Mouse (Mus musculus): ENCODE results near the gene Wdr66. TPM values are rescaled to one million over a fixed set of nuclear protein-coding genes. Genes with fewer than 3 reads are reported as not detected.

The Wdr66 gene
- polyA plus RNA-seq, 1 experiment, result not detected

DNA sequence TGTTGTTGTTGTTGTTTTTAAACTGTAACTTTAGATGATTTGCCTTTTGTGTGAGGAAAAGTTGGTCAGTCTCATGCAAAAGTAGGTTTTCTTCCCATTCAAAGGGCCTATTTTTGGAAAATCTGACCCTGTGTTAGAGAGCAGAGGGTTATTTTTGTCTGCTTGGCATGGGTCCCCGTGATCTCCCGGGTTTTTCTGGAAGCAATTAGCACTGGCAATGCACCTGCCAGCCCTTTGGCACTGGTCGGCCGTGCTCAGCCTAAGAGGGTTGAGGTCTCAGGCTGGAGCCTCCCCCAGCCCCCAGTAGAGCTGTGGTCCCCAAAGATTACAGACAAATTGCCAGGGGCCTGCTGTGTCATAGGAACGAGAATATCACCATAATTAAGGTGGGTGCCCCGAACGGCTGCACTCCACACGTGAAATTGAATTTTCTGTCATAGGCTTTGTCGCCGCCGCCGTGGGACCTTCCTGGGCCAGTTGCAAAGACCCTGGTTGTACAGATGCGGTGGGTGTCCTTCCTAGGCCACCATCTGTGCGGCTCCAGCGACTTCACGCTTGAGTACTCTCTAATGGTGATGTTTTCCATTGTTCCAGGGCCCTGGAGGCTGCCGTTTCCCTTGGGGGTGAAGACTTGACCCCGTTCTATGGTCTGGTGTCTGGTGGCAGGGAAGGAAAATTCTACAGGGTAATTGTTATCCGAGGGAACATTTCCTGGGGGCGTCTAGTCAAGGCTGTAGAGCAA is 50.0 kb downstream of the Wdr66 start:
- Histone ChIP-seq H3K4me3 (ENCODE audit: low read depth, low read length) (no peak overlapping the region), H3K9ac (ENCODE audit: low read depth, poor library complexity, severe bottlenecking) (no peak overlapping the region), H3K27me3 (ENCODE audit: control insufficient read depth, insufficient read depth, low read length, poor library complexity, severe bottlenecking) (no peaks in the 10 kb centered on the region), H3K9me3 (replicated peaks; ENCODE audit: control insufficient read depth, insufficient read depth, low read length, poor library complexity, severe bottlenecking) (no peaks in the 10 kb centered on the region), H3K4me1 (ENCODE audit: control insufficient read depth, insufficient read depth, low read length) (no peaks in the 10 kb centered on the region), H3K36me3 (ENCODE audit: control insufficient read depth, insufficient read depth, low read length, poor library complexity, severe bottlenecking) (no peaks in the 10 kb centered on the region), H3K27ac (ENCODE audit: insufficient read depth, low read length) (no peak overlapping the region)
- no peak for TF ChIP-seq CTCF (IDR thresholded peaks at IDR 0.05; ENCODE audit: low read depth, low read length)
- no peak for TF ChIP-seq POLR2A (IDR thresholded peaks at IDR 0.05; ENCODE audit: insufficient read depth, low read length)
- no peak for TF ChIP-seq EP300 (IDR thresholded peaks at IDR 0.05; ENCODE audit: insufficient read depth, low read depth, low read length)

- Histone ChIP-seq H3K4me3 (ENCODE audit: low read depth, low read length) (no peak overlapping the region), H3K36me3 (ENCODE audit: control insufficient read depth, insufficient read depth, low read length, poor library complexity, severe bottlenecking) (no peaks in the 10 kb centered on the region), H3K9me3 (replicated peaks; ENCODE audit: control insufficient read depth, insufficient read depth, low read length, poor library complexity, severe bottlenecking) (no peaks in the 10 kb centered on the region), H3K4me1 (ENCODE audit: control insufficient read depth, insufficient read depth, low read length) (no peaks in the 10 kb centered on the region), H3K27me3 (ENCODE audit: control insufficient read depth, insufficient read depth, low read length, poor library complexity, severe bottlenecking) (no peaks in the 10 kb centered on the region), H3K27ac (ENCODE audit: insufficient read depth, low read length) (no peak overlapping the region), H3K9ac (ENCODE audit: low read depth, poor library complexity, severe bottlenecking) (no peak overlapping the region)
- TF ChIP-seq POLR2A (IDR thresholded peaks at IDR 0.05; ENCODE audit: insufficient read depth, low read length), result no peak
- TF ChIP-seq CTCF (IDR thresholded peaks at IDR 0.05; ENCODE audit: low read depth, low read length), result no peak
- no peak for TF ChIP-seq EP300 (IDR thresholded peaks at IDR 0.05; ENCODE audit: insufficient read depth, low read depth, low read length)
Measured at GRCm38 (mm10) chr5:123307630-123308282, 55.9 kb downstream of the Wdr66 start.

- no peak overlapping the region for H3K9ac ChIP-seq (ENCODE audit: low read depth, poor library complexity, severe bottlenecking)
- TF ChIP-seq CTCF (IDR thresholded peaks at IDR 0.05; ENCODE audit: low read depth, low read length) (no peak), EP300 (IDR thresholded peaks at IDR 0.05; ENCODE audit: insufficient read depth, low read depth, low read length) (no peak)
- H3K27ac ChIP-seq (ENCODE audit: insufficient read depth, low read length), result no peak overlapping the region
- no peaks in the 10 kb centered on the region for H3K4me1 ChIP-seq (ENCODE audit: control insufficient read depth, insufficient read depth, low read length)
- H3K36me3 ChIP-seq (ENCODE audit: control insufficient read depth, insufficient read depth, low read length, poor library complexity, severe bottlenecking), result no peaks in the 10 kb centered on the region
- H3K4me3 ChIP-seq (ENCODE audit: low read depth, low read length), result no peak overlapping the region
- H3K9me3 ChIP-seq (replicated peaks; ENCODE audit: control insufficient read depth, insufficient read depth, low read length, poor library complexity, severe bottlenecking), result no peaks in the 10 kb centered on the region
- H3K27me3 ChIP-seq (ENCODE audit: control insufficient read depth, insufficient read depth, low read length, poor library complexity, severe bottlenecking), result no peaks in the 10 kb centered on the region
Measured at GRCm38 (mm10) chr5:123309816-123310215, 57.9 kb downstream of the Wdr66 start.

GRCm38 (mm10) chr5:123310221-123310620 is 58.3 kb downstream of the Wdr66 start:
- no peak overlapping the region for H3K9ac ChIP-seq (ENCODE audit: low read depth, poor library complexity, severe bottlenecking)
- no peak for TF ChIP-seq EP300 (IDR thresholded peaks at IDR 0.05; ENCODE audit: insufficient read depth, low read depth, low read length)
- H3K9me3 ChIP-seq (replicated peaks; ENCODE audit: control insufficient read depth, insufficient read depth, low read length, poor library complexity, severe bottlenecking), result no peaks in the 10 kb centered on the region
- H3K27ac ChIP-seq (ENCODE audit: insufficient read depth, low read length), result no peak overlapping the region
- no peak overlapping the region for H3K4me3 ChIP-seq (ENCODE audit: low read depth, low read length)
- H3K36me3 ChIP-seq (ENCODE audit: control insufficient read depth, insufficient read depth, low read length, poor library complexity, severe bottlenecking), result no peaks in the 10 kb centered on the region
- no peaks in the 10 kb centered on the region for H3K4me1 ChIP-seq (ENCODE audit: control insufficient read depth, insufficient read depth, low read length)
- H3K27me3 ChIP-seq (ENCODE audit: control insufficient read depth, insufficient read depth, low read length, poor library complexity, severe bottlenecking), result no peaks in the 10 kb centered on the region

DNA sequence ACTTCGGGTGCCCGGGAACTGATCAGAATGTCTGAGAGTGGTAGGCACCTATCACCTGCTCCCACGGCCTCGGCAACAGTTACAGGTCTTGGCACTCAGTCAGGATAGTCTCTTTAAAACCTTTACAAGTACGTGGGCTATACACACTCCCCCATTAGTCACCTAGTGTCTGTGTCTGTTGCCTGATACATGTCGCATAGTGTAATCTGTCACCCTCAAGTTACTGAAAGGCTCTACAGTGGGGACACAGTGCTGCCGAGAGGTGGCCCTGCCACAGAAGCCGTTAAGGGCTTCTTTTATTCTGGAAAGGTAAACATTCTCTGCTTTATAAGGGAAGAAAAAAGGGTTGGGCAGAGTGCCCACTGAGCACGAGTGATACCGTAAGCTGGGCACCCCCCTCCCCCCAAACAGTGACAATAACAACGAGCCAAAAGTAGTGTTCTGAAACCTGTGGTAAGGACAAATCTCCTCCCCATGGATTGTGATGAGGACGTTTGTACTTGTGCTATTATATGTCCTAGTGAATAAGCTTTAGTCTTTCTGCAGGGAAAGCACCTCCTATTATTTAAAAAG is 61.2 kb downstream of the Wdr66 start:
- H3K9me3 ChIP-seq (replicated peaks; ENCODE audit: control insufficient read depth, insufficient read depth, low read length, poor library complexity, severe bottlenecking), result no peaks in the 10 kb centered on the region

GRCm38 (mm10) chr5:123313851-123314380 is 62.0 kb downstream of the Wdr66 start:
- TF ChIP-seq CTCF (IDR thresholded peaks at IDR 0.05; ENCODE audit: low read depth, low read length) (no peak), POLR2A (IDR thresholded peaks at IDR 0.05; ENCODE audit: insufficient read depth, low read length) (no peak), EP300 (IDR thresholded peaks at IDR 0.05; ENCODE audit: insufficient read depth, low read depth, low read length) (no peak)
- Histone ChIP-seq H3K36me3 (ENCODE audit: control insufficient read depth, insufficient read depth, low read length, poor library complexity, severe bottlenecking) (no peaks in the 10 kb centered on the region), H3K9ac (ENCODE audit: low read depth, poor library complexity, severe bottlenecking) (no peak overlapping the region), H3K27me3 (ENCODE audit: control insufficient read depth, insufficient read depth, low read length, poor library complexity, severe bottlenecking) (no peaks in the 10 kb centered on the region), H3K4me3 (ENCODE audit: low read depth, low read length) (no peak overlapping the region), H3K4me1 (ENCODE audit: control insufficient read depth, insufficient read depth, low read length) (no peaks in the 10 kb centered on the region), H3K27ac (ENCODE audit: insufficient read depth, low read length) (no peak overlapping the region), H3K9me3 (replicated peaks; ENCODE audit: control insufficient read depth, insufficient read depth, low read length, poor library complexity, severe bottlenecking) (no peaks in the 10 kb centered on the region)

More for the DNA sequence above, 61.2 kb downstream of the Wdr66 start:
- H3K4me1 ChIP-seq (ENCODE audit: control insufficient read depth, insufficient read depth, low read length), result no peaks in the 10 kb centered on the region
- no peak overlapping the region for H3K4me3 ChIP-seq (ENCODE audit: low read depth, low read length)
- no peaks in the 10 kb centered on the region for H3K36me3 ChIP-seq (ENCODE audit: control insufficient read depth, insufficient read depth, low read length, poor library complexity, severe bottlenecking)
- TF ChIP-seq CTCF (IDR thresholded peaks at IDR 0.05; ENCODE audit: low read depth, low read length) (no peak), EP300 (IDR thresholded peaks at IDR 0.05; ENCODE audit: insufficient read depth, low read depth, low read length) (no peak), POLR2A (IDR thresholded peaks at IDR 0.05; ENCODE audit: insufficient read depth, low read length) (no peak)
- no peak overlapping the region for H3K9ac ChIP-seq (ENCODE audit: low read depth, poor library complexity, severe bottlenecking)
- H3K27ac ChIP-seq (ENCODE audit: insufficient read depth, low read length), result no peak overlapping the region
- H3K27me3 ChIP-seq (ENCODE audit: control insufficient read depth, insufficient read depth, low read length, poor library complexity, severe bottlenecking), result no peaks in the 10 kb centered on the region
